Mouse (Mus musculus) ES-Bruce4 (cell line): Measurements from ENCODE around the gene Glt1d1.

Experiments
- CTCF ChIP-seq: IDR thresholded peaks from one replicate; pipeline ENCODE4 v1.8.1; 2011; ENCODE audit warnings: low read depth, low read length
- POLR2A ChIP-seq: IDR thresholded peaks from one replicate; pipeline ENCODE4 v1.8.1; 2011; ENCODE audit warnings: low read length; ENCODE audit not compliant: insufficient read depth

GRCm38 (mm10) chr5:127755594-127755993, 123.5 kb downstream of the Glt1d1 start:
- TF ChIP-seq CTCF (no peak), POLR2A (no peak)
